Mouse (Mus musculus): Measurements from ENCODE around the gene Nsun2.
"Not testable (repeated sequence)": the region's sequence is repeated elsewhere in the genome, so short reads cannot be mapped to it uniquely, and the experiment has no call there.

Gene Nsun2

DNA sequence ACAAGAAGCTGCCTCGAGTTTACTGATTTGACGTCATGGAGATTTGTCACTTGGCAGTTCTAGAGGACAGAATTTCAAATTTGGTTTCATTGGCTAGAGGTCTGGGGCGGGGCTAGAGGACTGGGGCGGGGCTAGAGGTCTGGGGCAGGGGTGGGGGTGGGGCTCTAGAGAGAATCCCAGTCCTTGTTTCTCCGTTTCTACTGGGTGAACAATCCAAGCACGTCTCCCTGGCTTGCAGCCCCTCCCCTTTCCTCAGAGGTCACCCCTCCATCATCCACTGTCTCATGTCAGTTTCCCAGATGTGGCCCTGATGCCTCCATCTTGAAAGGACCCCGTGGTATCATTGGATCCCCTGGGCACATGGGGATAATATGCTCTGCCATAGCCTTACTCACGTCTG is 21.5 kb downstream of the Nsun2 start:
- no peak for DNase-seq

DNA sequence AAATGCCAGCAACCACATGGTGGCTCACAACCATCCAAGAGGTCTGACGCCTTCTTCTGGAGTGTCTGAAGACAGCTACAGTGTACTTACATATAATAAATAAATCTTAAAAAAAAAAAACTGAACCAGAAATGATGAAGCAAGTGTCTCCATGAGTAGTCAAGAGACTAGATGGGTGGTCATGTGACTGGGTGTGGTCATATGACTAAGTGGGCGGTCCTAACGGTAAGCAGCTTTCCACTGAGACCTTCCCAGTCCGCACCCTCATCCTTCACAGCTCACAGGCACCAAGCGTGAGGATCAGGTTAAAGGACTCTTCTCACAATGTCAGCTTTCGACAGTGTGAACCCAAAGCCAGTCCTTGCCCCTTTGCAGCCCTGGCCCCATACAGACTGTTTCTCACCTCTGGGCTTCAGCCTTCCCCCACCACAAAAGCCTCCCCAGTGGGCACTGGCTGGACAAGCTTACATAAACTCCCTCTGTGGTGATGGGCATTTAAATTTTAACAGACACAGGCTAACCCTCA is 22.5 kb downstream of the Nsun2 start:
- no peak for DNase-seq

DNA sequence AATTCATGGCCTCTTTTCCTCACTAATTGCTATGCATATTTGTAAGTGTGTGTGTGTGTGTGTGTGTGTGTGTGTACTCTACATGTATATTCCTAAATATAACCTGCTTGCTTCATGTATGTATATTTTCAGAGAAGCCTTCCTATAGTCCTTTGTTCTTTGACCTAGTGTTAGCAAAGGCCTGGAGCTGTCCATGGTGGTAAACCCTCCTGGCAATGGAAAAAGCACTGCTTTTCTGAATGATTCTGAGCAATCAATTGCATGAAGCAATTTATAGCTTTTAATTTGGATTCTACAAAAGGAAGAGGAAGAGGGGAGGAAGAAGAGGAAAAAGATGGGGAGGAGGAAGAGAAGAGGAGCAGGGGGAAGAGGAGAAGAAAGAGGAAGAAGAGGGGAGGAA is 23.2 kb downstream of the Nsun2 start:
- no peak for DNase-seq

DNA sequence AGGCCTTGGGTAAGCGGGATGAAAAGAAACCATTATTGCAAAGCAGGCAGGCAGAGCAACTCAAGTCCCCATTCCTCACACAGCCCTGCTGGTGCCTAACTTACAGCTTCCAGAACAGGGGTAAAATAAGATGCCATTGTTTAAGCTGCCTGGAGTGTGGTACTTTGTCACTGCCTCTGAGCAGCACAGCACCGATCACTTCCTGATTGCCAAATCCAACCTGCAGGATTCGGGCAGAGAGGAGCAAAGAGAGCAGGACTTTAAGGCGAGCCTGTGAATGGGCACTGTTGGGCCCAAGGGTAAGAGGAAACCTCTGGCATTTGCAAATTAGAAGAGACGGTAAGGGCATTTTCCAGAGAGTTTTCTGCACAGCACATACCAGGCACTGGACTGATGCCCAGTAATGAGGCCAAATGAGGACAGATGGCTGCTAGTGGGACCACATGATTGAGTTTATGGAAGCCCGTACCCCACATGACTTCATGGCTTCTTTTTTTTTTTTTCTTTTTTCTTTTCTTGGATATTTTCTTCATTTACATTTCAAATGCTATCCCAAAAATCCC is 24.6 kb downstream of the Nsun2 start:
- DNase-seq = no peak

DNA sequence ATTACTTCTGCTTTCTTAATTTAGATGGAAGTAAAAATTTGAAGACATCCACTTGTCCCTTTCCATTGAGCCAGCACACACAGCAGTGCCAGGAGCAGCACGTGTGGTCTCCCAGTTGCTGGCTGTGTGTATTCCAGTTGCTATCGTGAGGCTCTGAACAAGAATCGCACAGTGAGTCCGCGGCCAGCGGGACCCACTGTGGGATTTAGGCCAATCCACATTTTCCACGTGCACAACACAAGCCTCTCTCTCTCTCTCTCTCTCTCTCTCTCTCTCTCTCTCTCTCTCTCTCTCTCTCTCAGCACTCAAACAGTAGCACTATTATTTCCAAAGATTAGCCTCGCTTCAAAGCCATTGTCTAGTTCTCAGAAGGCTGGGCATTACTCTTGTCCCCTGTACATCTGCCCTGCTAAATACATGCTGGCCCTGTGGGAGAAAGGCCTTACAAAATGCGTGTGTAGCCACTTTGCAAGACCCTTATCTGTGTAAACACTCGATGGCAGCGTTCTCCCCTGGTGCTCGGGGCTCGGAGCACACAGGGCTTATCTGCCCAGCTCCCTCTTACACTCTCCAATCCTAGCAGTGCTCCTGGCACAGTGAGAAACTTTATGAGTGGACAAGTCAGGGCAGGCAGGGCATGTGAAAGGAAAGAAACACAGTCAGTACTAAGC is 25.9 kb downstream of the Nsun2 start:
- DNase-seq = no peak

DNA sequence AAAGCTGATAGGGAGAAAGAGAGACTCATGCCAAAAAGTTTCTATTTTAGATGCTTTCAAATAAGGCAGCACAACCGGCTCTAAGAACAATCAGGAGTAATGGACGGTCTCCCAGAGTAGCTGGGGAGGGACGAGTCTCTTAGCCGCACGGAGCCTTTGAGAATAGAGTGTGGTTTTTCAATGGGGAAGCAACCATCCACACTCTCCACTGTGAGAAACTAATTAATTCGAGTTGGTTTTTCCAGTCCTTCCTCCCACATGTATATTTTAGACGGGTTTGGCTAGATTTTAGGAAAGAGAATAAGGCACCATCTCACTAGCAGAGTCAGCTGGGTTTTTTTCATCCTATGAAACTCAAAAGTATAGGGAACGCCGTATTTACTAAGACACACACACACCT is 28.5 kb downstream of the Nsun2 start:
- no peak for DNase-seq

DNA sequence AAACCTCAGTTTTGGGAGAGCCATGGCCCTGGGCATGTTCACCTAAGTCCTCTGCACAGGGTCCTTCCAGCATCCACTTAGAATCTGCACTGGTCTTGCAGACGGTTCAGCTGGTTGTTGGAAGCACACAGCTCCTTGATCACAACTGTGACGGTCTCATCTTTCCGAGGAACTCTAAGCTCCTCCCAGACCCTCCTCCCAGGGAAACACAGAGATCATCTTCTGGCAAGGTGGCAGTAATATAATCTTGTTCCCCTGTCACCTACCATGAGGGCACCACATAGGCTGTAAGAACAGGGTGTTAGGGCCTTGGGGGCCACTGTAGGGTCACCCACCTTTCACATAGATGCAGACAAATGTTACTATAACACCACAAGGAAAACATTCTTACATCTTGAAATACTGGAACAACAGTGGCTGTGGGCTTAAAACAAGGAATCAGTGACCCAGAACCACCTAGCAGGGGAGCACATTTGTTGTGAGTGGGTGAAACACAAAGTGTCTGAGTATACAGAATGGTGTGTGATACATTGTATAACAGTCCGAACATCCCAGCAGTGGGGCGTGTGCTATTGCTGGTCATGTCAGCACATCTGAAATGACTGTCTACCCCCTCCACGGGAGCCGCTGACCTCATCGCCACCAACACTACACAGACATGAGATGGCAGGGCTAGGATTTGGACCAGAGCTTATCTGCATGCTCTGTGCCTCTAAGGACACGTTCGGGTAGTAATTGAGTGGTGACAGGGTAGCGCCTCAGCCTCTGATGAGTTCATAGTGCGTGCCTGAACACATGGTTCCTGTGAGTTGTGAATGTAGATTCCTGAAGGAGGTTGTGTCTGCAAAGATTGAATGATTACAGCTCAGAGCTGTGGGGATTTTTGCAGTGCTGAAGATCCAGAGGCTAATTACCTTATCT is 29.4 kb downstream of the Nsun2 start:
- no peak for DNase-seq

DNA sequence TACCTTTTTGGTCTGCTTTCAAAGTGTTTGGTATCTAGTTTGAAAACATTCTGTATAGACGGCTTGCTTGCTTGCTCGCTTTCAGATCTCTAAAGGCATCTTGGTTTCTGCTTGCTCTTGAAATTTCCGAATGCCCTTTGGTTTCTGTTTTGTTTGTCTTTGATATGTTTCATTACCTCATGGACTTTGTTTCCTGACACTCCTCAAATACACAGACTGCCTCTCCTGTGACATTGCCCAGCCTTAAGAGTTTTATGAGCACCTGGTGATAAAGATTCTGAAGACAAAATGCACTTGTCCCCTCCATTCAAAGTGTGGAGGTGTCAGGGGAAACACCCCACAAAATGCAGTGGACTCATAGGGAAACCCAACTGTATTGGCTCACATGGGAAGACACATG is 30.4 kb downstream of the Nsun2 start:
- DNase-seq = no peak

DNA sequence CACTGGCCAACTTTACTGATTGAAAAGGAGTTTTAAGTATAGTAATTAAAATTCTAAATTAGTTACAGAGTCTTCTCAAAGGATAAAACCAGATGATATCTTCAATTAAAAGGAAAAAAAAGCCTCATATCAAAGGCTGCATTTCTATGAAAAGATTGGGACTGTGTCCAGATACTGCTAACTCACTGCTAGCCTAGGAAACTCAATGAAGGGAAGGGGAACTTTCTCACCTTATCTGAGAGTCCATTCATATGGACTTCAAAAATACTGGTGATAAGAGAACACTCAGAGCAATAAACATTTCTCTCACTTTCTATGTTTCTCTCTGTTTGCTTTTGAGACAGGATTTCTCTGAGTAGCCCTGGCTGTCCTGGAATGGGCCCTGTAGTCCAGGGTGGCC is 31.0 kb downstream of the Nsun2 start:
- DNase-seq = no peak

DNA sequence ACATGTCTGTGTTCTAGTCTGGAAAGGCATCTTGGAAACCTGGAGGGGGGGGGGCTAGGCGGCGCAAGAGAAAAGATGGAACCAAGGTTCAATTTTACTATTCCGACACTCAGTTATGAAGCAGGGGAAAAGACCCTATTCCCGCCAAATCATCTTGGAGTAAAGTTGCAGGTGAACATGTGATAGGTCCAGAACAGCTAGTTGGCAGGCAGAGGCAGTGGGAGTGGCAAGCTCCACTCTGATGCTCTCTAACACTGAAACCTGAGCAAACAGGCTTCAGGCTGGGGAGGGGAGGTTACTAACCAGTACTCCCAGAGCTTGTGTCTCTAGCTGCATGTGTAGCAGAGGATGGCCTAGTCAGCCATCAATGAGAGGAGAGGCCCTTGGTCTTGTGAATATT is 31.9 kb downstream of the Nsun2 start:
- not testable (repeated sequence) for DNase-seq

DNA sequence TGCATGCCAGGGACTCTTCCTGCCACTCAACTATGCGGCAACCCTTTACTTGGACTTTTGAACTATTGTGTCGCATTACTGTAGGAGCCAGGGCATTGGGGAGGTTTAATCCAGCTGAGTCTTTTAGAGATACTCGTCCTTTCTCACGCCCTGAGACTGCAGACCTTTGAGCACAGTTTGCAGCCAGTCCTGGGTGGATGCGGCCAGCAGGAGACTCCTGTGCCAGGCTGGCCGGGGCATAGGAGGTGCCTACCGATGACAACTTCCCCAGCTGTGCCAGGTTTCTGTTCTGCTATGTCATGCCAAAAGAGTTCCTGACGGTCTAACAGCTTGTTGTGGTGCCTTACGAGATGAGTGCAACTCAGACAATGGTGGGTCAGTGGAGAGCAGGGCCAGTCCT is 35.7 kb downstream of the Nsun2 start:
- DNase-seq = no peak

DNA sequence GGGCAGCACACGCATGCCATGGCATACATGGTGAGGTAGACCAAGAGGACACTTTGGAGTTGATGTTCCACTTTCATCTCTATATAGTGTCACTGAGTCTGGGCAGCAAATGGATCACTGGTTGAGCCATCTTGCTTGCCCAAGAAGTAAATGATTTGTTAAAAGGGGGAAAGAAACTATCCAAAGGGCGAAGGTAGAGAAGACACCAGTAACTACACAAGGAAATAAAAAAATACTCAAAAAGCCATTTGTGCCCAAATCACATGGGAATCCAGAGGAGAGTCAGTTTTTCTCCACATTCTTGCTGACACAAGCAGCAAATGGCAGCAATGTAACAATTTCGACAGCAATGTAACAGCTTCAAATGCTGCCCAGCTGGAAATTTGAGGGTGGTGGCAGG is 39.0 kb downstream of the Nsun2 start:
- DNase-seq = no peak

DNA sequence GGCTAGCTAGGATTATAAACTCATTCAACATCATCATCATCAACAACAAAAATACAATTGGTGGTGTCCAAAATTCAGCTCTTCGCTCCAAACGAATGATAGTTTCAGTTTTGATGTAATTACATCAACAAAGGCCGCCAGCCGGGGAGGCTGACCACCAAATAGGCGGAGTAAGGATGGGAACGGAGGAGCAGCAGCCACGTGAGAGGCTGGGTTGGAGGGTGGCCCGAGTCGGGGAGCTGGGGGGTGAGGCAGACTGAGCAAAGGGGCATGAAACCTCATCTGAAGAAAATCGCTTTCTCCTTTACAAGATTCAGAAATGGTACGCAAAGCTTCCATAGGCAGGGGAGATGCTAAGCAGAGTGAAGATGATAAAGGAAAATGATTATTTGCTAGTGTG is 43.1 kb downstream of the Nsun2 start:
- DNase-seq = no peak

DNA sequence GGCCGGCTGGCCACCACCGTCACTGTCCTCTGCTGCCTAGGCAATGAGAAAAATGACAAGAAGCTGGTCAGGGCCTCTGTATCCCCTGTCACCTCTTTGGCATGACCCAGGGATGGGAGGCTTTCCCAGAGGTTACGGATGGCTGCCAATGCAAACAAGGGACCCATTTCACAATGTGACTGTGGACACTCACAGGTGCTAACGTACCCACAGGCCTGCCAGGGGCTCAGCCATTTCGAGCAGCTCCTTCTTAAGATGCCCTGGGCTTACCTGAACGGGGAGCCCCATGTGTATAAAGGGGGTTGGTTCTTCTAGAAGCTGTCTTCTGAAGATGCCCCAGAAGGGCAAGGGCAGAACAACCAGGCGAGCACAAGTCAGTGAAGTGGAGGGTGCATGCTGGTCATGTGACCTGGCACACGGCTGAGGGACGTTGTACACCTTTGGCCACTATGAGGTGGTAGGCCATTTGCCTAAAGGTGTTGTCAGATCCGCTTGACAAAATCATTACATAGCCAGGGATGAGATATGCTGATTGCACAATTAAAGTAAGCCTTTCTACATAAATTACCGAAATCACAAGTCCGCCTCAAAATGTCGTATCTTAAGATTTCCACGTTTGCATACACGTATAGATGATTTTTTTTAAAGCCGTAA is 43.8 kb downstream of the Nsun2 start:
- no peak for DNase-seq

DNA sequence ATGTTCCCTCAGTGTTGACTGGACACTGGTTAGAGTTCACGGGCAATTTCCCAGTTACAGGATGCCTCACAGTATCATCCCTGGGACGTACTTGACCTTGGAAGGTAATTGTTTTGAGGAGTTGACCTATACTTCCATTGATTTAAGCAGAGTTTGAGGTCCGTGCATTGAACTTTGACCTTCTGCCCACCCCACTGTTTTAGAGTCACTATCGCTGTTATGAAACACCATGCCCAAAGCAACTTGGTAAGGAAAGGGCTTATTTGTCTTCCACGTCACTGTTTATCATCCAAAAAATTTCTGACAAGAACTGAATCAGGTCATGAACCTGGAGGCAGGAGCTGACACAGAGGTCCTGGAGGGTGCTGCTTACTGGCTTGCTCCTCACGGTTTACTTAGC is 48.9 kb downstream of the Nsun2 start:
- DNase-seq = no peak

DNA sequence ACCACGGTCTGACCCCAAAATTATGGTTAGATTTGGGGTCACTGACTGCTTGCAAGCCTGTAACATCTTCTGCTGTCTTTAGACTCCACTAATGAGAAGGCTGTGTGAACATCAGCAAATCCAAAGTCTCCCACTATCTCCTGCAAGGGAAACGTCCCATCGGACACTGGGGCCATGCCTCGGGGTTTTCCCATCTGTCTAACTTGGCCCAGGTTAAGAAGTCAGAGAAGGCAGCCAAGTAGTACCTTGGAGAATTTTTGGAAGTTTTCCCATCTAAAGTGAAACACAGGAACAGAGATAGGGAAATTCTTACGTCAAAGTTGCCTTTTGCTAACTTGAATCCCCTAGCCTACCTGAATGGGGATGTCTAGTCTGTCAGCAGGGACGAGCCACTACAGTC is 50.0 kb downstream of the Nsun2 start:
- DNase-seq = peak in 1 of 2 experiments; percentile 3

DNA sequence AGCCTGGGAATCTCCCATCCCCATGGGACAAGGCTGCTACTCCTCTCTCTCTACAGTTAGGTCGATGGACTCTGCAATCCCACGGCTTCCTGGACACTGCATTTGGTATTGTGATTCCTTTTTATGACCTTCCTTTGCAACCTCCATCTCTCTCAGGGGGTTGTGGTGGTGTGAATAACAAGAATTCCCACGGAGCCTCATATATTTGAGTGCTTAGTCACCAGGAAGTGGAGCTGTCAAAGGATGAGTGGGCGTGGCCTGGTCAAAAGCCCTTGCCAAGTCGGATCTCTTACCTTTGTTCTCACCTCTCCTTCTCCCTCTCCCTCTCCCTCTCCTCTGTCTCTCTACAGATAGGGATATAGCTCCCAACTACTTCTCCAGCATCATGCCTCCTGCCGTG is 52.3 kb downstream of the Nsun2 start:
- no peak for DNase-seq

DNA sequence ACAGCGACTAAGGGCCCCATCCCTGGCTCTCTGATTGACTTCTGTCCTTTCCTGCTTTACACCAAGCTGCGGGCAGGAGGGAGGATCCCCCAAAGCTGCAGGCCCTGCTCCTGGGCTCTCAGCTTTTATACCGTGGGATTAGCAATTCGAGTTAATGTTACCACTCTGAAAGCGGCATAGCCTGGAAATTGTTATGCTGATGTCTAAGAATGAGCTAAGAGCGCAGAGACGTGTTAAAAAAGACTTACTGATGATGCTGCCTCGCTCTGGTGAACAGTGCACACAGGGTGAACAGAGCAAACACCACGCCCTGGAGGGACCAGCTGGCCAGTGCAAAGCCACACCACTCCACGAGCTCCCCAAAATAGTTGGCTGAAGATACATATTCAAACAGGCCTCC is 52.8 kb downstream of the Nsun2 start:
- no peak for DNase-seq

DNA sequence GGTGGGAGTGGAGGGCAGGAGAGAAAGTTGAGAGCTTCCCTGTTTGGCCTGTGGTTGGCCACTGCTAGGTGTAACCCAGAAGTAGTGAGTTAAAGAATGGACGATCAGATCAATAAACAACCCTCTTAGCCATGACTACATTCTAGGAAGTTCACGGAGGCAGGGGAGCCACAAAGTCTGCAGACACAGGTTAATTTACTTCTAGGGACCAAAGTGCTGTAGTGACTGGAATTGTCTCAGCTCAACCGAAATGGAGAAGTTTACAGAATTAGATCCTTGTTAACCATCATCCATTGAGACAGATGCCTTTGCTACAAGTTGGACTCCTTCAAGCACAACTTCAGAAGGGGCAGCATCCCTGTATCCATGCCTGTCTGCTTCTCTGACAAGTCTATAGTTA is 54.3 kb downstream of the Nsun2 start:
- no peak for DNase-seq

DNA sequence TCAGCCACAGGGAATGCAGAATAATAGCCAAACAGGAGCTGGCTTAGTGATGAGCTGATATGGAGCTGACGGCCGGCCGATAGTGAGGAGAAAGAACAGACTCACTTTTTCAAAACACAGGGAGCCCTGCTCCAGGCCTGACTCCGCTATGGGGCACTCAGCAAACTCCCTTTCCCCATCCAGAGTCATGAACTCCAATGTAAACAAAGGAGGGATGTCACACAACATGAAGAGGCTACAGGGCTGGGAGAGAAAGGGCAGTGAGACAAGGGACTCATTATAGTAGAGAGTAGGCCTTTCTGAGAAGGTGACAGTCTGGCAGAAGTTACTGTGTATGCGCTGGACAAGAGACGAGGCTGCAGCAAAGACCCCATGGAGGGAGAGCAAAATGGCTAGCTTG is 54.7 kb downstream of the Nsun2 start:
- no peak for DNase-seq

DNA sequence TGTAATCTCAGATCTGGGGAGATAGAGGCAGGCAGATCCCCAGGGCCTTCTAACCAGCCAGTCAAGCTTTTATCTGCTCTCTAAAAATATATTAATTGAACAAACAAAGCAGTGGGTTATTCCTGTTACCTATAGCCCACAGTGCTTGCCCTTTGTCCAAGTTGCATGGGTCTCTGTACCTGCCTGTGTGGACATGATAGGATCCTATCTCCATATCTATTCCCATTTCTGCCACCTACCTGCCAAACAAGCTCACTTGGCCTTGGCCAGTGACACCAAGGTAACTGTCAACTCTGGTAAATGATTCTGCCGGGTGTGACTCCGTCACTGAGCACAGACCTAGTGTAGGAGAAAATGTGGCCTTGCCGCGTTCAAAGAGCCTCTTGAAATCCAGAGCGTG is 57.8 kb downstream of the Nsun2 start:
- no peak for DNase-seq

DNA sequence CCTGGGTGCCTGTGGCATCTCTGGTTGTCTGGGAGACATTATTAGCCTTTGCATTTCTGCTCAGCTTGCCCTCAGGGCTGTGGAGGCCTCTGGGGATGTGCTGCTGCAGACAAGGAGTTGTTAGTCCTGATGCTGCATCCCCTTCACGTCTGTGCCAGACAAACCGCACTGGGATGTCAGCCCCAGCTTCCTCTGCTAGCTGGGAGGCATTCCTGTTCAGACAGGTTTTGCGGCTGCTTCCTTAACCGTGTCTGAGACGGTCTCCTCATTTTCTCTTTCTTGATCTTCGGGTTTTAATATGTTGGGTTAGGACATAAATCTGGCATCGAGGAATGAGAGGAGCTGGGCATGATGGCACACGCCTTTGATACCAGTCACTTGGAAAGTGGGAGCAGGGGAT is 58.7 kb downstream of the Nsun2 start:
- DNase-seq = no peak

DNA sequence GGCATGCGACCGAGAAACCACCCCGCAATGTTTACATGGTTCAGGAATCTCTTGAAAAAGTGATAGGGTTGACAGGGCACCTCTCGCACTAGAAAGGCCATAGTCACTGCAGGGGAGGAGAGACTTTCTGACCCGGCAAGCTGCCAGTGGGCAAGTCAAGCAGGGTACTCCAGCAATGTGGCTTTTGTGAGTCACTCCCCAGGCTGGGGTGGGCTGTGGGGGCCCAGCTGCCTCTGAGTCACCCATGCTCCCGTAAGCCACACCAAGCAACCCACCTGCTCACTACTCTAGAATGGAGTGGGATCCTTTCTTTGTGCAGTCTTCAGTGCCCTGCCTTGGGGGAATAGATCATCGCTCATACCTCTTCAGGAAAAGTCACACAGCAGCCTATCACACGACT is 59.9 kb downstream of the Nsun2 start:
- no peak for DNase-seq

Data from lung, postnatal 4 days (tissue).